Mouse (Mus musculus): ENCODE measurements around the gene Zfyve27.

GRCm38 (mm10) chr19:42169322-42169975, 5.7 kb downstream of the Zfyve27 start:
- TF ChIP-seq CTCF (IDR thresholded peaks at IDR 0.05; ENCODE audit: extremely low read depth, insufficient read depth, insufficient read length, insufficient replicate concordance) (no peak), POLR2A (IDR thresholded peaks at IDR 0.05; ENCODE audit: low read depth, low read length) (no peak)

Data from spleen, adult 2 months (tissue).